ENCODE assay signal across 8 mouse cellular contexts in the genomic region with DNA sequence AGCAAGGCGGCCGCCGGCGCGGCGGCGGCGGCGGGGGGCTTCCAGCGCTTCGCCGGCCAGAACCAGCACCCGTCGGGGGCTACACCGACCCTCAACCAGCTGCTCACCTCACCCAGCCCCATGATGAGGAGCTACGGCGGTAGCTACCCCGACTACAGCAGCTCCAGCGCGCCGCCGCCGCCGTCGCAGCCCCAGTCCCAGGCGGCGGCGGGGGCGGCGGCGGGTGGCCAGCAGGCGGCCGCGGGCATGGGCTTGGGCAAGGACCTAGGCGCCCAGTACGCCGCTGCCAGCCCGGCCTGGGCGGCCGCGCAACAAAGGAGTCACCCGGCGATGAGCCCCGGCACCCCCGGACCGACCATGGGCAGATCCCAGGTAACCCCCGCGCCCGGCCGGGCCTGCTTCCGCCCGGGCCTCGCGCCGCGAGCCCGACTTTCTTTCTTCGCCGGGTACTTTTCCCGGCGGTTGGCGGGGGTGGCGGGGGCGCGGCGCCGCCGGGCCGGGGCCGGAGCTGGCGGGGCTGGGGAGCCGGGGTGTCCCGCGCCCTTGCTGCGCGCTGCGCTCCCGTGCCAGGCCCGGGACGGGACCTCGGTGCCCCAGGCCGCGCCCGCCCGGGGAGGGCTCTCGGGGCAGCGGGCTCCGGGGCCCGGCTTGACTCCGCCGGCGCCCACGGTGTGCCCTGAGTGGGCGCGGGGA. TPM values are rescaled to one million over a fixed set of nuclear protein-coding genes. Genes with fewer than 3 reads are reported as not detected.
A peak's percentile ranks its signal among the peaks of the same experiment; 100 is the strongest.
DNase-seq lines count a peak whose midpoint lies in the region; ATAC-seq and TF ChIP-seq lines count a peak whose summit lies in the region.

No protein-coding gene starts in this region.

- H3K4me1 ChIP-seq in ES-Bruce4 (ENCODE audit: control insufficient read depth, insufficient read depth, low read length): peaks cover 2% of the 10 kb centered on the region
- H3K4me1 ChIP-seq in intestine, embryonic 16.5 days (ENCODE audit: control insufficient read depth, insufficient read depth, low read length): peaks cover 20% of the 10 kb centered on the region
- peaks cover 25% of the 10 kb centered on the region for H3K4me1 ChIP-seq in lung, embryonic 15.5 days

- peak overlapping the region; percentile 75 for H3K4me3 ChIP-seq in ES-Bruce4 (ENCODE audit: low read depth, low read length)
- peak overlapping the region; percentile 93 for H3K4me3 ChIP-seq in intestine, embryonic 16.5 days (ENCODE audit: low read length)
- H3K4me3 ChIP-seq in lung, embryonic 15.5 days: peak overlapping the region; percentile 96

- DNase-seq in 3T3-L1 (ENCODE audit: low read depth, low spot score): peak; percentile 44
- DNase-seq in cerebellum, postnatal 10 days: peak; percentile 73 to 74
- peak; percentile 57 for DNase-seq in gastrocnemius, postnatal 25 days
- DNase-seq in right cerebral cortex, postnatal 4 days: peak; percentile 47
- no peak for DNase-seq in Muller cell, postnatal 12 days (ENCODE audit: inconsistent ontology term)

- peak overlapping the region; percentile 100 for H3K9ac ChIP-seq in ES-Bruce4 (ENCODE audit: low read depth, poor library complexity, severe bottlenecking)
- H3K9ac ChIP-seq in intestine, embryonic 16.5 days (ENCODE audit: low read depth, low read length): peak overlapping the region; percentile 99
- H3K9ac ChIP-seq in lung, embryonic 15.5 days: peak overlapping the region; percentile 99

- H3K36me3 ChIP-seq in ES-Bruce4 (ENCODE audit: control insufficient read depth, insufficient read depth, low read length, poor library complexity, severe bottlenecking): no peaks in the 10 kb centered on the region
- H3K36me3 ChIP-seq in intestine, embryonic 16.5 days (ENCODE audit: control insufficient read depth, insufficient read depth, low read length): no peaks in the 10 kb centered on the region
- H3K36me3 ChIP-seq in lung, embryonic 15.5 days: no peaks in the 10 kb centered on the region

- no peak for TF ChIP-seq POLR2A in ES-Bruce4 (IDR thresholded peaks at IDR 0.05; ENCODE audit: insufficient read depth, low read length)

- ATAC-seq in intestine, embryonic 16.5 days: peak; percentile 26
- peak; percentile 25; the same call in 1 of the 2 replicates for ATAC-seq in lung, embryonic 15.5 days (ENCODE audit: borderline replicate concordance, extremely low read depth, low FRiP score, low TSS enrichment)

- no peak for TF ChIP-seq CTCF in ES-Bruce4 (IDR thresholded peaks at IDR 0.05; ENCODE audit: low read depth, low read length)

- no peaks in the 10 kb centered on the region for H3K27me3 ChIP-seq in ES-Bruce4 (ENCODE audit: control insufficient read depth, insufficient read depth, low read length, poor library complexity, severe bottlenecking)
- no peaks in the 10 kb centered on the region for H3K27me3 ChIP-seq in intestine, embryonic 16.5 days (replicated peaks; ENCODE audit: control insufficient read depth, insufficient read depth, low read length)
- no peaks in the 10 kb centered on the region for H3K27me3 ChIP-seq in lung, embryonic 15.5 days

- WGBS in intestine, embryonic 16.5 days: under 1% methylated on average over 76 of the region's 95 CpGs
- under 1% methylated on average over 70 of the region's 95 CpGs for WGBS in lung, embryonic 15.5 days

- TF ChIP-seq EP300 in ES-Bruce4 (IDR thresholded peaks at IDR 0.05; ENCODE audit: insufficient read depth, low read depth, low read length): no peak

- peak overlapping the region; percentile 67 for H3K4me2 ChIP-seq in intestine, embryonic 16.5 days (ENCODE audit: low read depth, low read length)
- H3K4me2 ChIP-seq in lung, embryonic 15.5 days: peak overlapping the region; percentile 55

- no peak overlapping the region for H3K27ac ChIP-seq in ES-Bruce4 (ENCODE audit: insufficient read depth, low read length)
- H3K27ac ChIP-seq in intestine, embryonic 16.5 days (ENCODE audit: low read length): peak overlapping the region; percentile 100
- H3K27ac ChIP-seq in lung, embryonic 15.5 days: peak overlapping the region; percentile 100

- H3K9me3 ChIP-seq in ES-Bruce4 (replicated peaks; ENCODE audit: control insufficient read depth, insufficient read depth, low read length, poor library complexity, severe bottlenecking): no peaks in the 10 kb centered on the region
- H3K9me3 ChIP-seq in intestine, embryonic 16.5 days (ENCODE audit: control insufficient read depth, low read length): no peaks in the 10 kb centered on the region
- H3K9me3 ChIP-seq in lung, embryonic 15.5 days: no peaks in the 10 kb centered on the region

RNA-seq across cellular contexts. Expression of gene Arid1b, which starts 2.1 kb away (rescaled TPM):
- polyA plus RNA-seq in ES-Bruce4 (2011; ENCODE audit: insufficient read depth, insufficient read length, low read depth, missing spikeins): 20.4 and 22.4 TPM in 2 replicates
- 10 to 100 TPM; 29.2 to 29.7 TPM for total RNA-seq in gastrocnemius, postnatal 25 days (2021)
- 5.8 and 6.5 TPM in 2 replicates for polyA plus RNA-seq in intestine, embryonic 16.5 days (2015; fragmentation: Nextera tagmentation; extraction: Ambion mirVana)
- 9.5 and 10.5 TPM in 2 replicates for polyA plus RNA-seq in lung, embryonic 15.5 days (2015; fragmentation: Nextera tagmentation; extraction: Ambion mirVana)
